Mouse (Mus musculus): ENCODE measurements at regions not wholly inside any gene's neighbourhood (a gene's known extent, or its start where the extent isn't known, plus 50 kb on each side); places are given as distances from the start of the nearest gene placed in this dataset.

GRCm38 (mm10) chr5:133812216-133812615 lies 287.3 kb upstream of the Castor2 start:
- no peak for DNase-seq

- no peak for DNase-seq
Observed at GRCm38 (mm10) chr5:133806891-133807290, 292.6 kb upstream of the Castor2 start.

DNA sequence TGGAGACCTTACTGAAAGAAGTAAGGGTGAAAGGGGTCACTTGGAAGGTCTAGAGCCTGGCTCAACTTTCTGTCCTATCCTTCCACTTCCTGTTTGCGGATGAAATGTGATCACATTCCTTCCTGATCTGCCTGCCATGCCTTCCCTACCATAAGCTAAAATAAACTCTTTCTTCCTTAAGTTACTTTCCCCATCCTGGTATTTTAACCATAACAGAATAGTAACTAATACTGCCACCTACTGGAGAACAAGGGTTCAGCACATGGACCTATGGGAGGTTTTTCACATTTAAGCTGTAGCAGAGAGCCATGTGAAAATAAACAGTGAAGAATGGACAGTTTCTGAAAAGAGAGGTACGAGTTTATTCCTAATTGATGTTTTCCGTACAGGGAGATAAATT lies 297.5 kb upstream of the Castor2 start:
- no peak for DNase-seq

- DNase-seq: no peak
Observed at GRCm38 (mm10) chr5:133795638-133796037, 303.9 kb upstream of the Castor2 start.

DNA sequence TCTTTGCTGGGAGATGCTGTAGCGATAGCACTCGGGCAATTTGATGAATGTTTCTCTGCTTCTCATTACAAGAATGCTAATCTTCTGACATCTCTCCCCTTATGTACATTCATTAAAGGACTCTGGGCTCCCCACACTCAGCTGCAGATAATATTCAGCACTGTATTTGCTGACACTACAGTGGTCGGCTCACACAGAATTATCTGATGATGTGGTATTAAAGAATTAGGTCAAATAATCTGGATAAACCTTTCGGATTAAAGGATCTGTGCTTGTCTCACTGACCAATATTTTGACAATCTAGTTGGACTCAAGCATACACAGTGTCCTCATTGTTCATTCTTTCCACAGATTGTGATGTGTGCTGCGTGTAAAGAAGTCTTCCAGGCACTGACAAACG lies 308.8 kb upstream of the Castor2 start:
- no peak for DNase-seq

GRCm38 (mm10) chr5:133788006-133788405 lies 311.5 kb upstream of the Castor2 start:
- no peak for DNase-seq

DNA sequence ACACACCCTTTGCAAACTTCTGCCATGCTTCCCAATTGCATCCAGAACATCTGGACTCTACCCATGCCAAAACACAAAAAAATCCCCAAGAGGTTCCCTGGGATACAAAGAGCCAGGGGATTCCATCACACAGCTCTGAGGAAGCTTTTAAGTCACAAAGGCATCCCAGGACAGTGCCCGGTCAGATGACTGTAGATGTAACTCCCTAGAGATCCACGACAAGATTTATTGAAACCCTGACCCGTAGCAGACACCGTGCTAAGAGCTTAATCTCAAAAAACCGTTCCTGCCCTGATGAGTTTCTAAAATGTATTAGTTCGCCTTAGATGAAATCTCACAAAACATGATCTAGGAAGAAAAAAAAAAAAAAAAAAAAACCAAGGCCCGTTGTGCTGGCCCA lies 312.0 kb upstream of the Castor2 start:
- no peak for DNase-seq

DNA sequence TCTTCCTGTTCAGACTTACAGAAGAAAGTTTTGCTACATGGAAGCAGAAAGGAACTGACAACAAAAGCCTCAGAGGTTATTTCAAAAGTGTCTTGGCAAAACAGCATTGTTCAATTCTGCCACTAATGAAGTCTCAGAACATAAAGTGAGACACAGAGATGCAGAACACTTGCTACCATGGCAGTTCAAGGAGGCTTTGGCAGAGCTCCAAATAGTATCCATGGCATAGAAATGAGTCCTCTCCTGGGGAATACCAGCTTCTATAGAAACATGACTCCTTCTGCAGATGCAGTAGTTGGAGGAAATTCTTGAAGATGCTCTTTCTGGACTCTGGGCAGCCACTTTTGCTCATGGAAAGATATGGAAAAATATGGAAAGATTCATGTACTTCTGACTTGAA lies 322.9 kb upstream of the Castor2 start:
- no peak for DNase-seq

DNA sequence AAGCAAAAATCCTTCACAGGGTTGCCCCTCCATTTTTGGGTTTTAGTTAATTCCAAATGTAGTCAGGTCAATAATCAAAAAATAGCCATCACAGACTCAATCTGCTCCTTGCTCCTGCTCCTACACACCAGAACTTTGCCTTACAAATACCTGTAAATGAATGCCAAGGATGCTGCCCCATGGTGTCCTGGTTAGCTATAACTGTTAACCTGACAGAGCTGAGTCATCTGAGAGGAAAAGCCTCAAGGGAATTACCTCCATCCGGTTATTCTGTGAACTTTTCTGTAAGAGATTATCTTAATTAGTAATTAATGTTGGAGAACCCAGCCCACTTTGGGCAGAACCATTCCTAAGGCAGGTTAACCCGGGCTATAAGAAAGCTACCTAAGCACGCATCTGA lies 325.4 kb upstream of the Castor2 start:
- no peak for DNase-seq

DNA sequence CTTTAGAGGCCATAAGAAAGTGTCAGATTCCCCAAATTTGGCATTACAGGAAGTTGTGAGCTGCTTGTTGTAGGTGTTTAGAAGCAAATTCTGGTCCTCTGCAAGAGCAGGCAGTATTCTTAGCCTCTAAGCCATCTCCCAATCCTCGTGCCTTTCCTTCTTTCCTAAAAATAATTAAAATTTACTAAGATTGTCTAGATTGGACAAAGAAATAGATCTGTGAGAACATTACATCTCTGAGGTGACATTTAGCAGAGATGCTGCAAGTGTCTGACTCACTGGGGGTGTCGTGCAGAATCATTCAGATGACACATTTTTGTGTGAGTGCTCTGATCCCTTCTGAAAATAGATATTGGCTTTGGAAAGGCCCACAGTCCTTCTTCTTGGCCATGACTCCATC lies 330.7 kb upstream of the Castor2 start:
- no peak for DNase-seq

DNA sequence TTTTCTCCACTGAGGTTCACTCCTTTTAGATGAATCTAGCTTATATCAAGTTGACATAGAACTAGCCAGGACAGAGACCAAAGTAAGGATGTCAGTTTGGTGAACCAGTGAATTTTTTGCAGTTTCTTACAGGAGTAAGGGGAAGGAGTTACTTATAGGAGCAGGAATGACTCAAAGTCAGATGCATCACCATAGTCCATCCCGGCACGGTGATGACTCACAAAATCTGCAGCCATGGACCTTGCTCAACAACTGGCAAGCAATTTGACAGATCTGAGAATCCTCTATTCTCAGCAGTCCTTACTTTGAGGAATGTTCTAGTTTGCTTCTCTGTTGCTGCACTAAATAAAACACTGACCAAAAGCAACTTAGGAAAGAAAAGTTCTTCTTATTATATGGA lies 341.7 kb upstream of the Castor2 start:
- no peak for DNase-seq

GRCm38 (mm10) chr5:133754180-133754579 lies 345.3 kb upstream of the Castor2 start:
- DNase-seq: no peak

DNA sequence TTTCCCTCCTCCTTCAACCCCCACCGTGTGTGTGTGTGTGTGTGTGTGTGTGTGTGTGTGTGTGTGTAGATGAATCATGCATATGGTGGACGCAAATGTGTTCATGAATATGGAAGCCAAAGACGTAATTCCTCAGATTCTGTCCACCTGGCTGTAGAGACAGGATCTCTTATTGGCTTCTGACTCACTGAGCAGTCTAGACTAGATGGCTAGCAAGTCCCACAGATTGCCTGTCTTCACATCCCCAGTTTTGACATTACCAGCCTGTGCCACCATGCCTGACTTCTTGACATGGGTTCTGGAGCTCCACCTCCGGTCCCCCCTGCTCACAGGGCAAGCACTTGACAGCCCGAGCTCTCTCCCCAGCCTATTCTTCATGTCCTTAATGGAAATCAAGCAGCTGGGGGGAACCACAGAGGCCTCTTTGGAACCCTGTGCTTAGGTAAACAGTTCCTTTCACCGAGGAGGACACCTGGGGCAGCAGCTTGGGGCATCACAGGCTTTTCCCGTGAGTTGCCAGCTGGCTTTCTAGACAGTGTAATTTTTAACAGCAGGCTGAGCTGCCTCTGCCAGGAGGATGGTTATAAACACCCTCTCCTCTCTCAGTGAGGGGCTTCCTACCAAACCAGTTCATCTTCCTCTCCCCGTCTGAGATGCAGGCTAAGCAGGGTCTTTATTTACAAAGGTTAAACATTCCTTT lies 345.9 kb upstream of the Castor2 start:
- DNase-seq: no peak

GRCm38 (mm10) chr5:133746960-133747359 lies 352.6 kb upstream of the Castor2 start:
- no peak for DNase-seq

DNA sequence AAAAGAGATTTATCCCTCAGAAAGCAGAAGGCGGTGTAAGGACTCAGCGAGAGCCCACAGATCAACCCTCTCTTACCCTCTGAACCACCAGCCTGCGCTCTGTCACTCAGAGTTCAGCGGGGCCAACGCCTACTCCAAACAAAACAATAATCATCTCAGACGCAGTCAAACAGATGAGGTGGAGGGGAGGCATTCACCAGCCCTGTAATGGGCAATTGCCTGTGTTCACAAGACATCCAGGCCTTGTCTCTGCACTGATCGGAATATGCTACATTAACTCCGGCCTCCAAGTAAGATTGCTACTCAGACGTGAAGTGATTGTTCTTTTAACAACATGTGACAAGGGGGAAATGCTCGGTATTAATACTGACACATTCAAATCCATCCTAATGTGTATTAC lies 353.1 kb upstream of the Castor2 start:
- no peak for DNase-seq

DNA sequence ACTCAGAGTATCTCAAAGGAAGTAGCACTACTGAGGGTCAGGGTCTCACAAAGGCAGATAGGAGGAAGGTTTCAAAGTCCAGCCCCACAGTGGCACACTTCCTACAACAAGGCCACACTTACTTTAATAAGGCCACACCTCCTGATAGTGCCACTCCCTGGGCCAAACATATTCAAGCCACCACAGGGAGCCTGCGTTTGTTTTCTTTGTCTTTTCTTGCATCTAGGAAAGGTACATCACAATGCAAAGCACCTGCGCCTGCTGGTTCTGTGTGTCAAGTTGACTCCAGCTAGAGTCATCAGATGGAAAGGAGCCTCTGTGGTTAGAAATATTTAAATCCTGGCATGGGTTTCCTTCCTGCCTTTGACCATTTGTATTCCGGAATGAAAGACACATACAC lies 355.4 kb upstream of the Castor2 start:
- DNase-seq: no peak

GRCm38 (mm10) chr5:133743606-133744005 lies 355.9 kb upstream of the Castor2 start:
- no peak for DNase-seq

DNA sequence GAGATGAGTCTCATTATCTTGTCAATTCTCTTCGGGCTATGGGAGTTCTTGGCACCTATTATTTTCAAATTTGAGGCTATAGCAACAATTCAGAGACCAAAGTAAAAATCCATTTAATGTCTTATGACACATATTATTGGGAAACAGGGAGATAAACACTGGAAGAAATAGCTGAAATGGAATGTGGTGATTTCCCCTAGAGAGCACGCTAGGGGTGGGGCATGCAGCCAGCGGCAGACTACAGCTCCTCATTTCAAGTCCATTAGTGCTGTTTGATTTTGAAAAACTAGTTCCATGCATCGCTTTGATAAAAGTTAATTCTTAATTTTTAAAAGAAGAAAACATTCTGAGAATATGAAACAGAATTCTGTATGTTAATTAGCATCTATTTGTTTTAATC lies 367.6 kb upstream of the Castor2 start:
- DNase-seq: no peak

DNA sequence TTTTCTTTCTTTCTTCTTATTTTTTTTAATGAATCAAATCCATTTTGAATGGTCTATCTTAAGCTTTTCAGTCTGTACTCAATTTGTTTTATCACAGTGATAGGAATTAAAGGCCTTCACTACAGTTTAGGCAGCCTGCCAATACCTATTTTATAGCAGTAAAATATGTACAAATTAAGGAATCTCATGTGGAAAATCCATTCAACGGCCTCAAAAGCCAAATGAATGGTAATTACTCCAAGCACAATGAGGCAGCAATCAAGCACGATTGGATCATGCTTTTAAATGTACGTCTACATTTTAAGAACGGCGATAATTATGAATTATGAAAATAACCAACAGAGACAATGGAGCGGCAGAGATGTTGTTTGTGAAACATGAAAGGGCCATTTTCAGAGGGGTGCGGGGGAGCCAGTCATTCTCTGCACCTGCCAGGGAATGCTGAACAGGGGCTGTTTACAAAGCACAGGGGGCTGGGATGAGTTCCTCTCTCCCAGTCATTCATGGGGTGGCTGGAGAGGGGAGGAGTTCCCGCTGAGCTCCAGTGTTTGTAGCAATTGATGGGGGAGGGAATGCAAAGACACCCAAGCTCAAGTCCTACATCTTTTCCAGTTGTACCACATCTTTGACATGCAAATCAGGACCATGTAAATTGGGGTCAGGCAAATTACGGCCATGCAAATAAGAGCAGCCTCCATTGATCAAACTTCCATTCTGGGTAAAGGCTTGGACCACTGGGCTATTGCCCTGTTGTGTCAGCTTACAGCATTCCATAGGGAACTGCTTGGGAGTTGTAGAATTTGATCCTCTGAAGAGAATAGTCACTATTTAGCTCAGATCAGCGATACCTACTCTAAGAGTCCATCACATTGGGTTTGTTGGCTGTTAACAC lies 381.1 kb upstream of the Castor2 start:
- DNase-seq: no peak

GRCm38 (mm10) chr5:133715830-133716229 lies 383.7 kb upstream of the Castor2 start:
- DNase-seq: no peak

DNA sequence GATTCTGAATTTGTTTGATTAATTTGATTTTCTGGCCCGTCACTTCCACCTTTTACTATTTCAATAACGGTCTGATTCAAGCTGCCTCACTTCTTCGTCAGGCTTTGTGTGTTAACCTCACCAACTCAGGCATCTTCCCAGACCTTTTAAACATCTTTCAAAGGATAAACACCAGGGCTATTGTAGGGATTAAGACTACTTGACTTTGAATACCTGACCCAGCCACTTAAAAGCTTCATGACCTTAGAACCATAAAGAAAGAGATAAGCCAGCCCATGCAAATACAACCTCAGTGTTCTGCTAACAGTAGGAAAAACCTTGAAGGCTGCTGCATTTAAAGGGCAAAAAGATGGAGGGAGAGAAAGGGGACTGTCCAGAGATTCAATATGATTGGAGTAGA lies 386.9 kb upstream of the Castor2 start:
- DNase-seq: no peak

GRCm38 (mm10) chr5:133708881-133709280 lies 390.6 kb upstream of the Castor2 start:
- DNase-seq: no peak

- no peak for DNase-seq
Observed at GRCm38 (mm10) chr5:133686206-133686605, 413.3 kb upstream of the Castor2 start.

DNA sequence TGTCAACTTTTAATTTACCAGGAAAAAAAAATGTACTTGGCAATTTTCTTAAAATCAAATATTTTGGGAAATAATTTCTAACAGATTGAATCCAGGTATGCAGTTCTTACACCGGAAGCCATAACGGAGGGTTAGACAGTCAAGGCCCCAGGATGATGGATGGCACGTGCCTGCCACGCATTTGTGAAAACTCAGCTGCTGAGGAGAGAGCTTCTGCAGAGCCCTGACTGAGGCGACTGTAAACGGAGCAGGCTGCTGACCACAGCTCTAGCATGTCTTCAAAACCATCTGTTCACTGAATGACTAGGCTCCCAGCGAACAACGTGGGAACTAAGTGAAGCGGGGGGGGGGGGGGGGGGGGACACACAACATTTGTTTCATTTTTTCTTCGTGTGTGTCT lies 416.5 kb upstream of the Castor2 start:
- no peak for DNase-seq
